Mouse (Mus musculus) ovary, adult 10 weeks (tissue): ENCODE data around the gene 1700069L16Rik. TPM values are rescaled to one million over a fixed set of nuclear protein-coding genes. Genes with fewer than 3 reads are reported as not detected.

Experiments
- polyA plus RNA-seq: library from polyadenylated mRNA; stranded (reverse); fragments of 350-450 nt; fragmentation: Illumina TruSeq; extraction: RNeasy Lipid Tissue Mini Kit (QIAGEN cat#74804); gene quantifications from one replicate; pipeline ENCODE4 v1.2.3, GENCODE M21; 2014

The 1700069L16Rik gene
- not detected for polyA plus RNA-seq

DNA sequence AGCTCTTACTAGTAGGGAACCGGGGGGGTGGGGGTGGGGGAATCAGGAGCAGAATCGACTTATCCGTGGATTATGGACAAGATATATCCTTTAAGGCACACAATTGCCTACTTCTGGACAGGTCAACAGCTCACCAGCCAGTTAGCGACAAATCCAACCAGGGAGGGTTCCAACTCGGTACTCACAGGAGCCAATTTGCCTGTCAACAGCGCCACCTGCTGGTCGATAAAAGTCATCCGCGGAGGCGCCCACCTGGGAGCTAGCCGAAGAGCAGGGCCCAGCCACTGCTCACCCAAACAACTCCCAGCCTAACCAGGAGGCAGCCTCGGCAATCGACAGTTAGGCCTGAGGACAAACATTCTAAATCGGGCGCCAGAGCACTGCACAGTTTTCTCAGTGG is at the start of gene 1700069L16Rik:
1700069L16Rik (minus strand) TSS at position 327 of the 400 bp plus-strand sequence.

DNA sequence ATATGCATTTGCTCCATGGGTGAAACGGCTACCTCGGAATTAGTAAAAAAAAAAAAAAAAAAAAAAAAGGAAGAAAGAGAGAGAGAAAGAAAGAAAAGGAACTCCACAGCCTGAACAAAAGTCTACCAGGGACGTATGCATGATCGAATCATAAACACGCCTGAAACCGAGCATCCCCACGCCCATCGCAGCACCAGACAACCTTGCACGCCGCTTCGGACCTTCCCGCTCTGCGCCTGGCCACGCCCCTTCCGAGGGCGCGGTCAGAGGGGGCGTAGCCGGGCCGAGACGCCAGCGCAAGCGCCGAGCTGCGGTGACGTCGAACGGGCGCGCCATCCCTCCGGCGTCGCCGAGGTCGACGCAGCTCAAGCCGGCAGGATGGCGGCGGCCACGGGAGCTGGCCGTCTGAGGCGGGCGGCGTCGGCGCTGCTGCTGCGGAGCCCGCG is 47.9 kb upstream of the 1700069L16Rik start, which contains the start of the genes Sart3 and Iscu:
Sart3 (minus strand) TSS at position 61 of the 446 bp plus-strand sequence.
Iscu (plus strand) TSS at position 299 of the 446 bp plus-strand sequence.

DNA sequence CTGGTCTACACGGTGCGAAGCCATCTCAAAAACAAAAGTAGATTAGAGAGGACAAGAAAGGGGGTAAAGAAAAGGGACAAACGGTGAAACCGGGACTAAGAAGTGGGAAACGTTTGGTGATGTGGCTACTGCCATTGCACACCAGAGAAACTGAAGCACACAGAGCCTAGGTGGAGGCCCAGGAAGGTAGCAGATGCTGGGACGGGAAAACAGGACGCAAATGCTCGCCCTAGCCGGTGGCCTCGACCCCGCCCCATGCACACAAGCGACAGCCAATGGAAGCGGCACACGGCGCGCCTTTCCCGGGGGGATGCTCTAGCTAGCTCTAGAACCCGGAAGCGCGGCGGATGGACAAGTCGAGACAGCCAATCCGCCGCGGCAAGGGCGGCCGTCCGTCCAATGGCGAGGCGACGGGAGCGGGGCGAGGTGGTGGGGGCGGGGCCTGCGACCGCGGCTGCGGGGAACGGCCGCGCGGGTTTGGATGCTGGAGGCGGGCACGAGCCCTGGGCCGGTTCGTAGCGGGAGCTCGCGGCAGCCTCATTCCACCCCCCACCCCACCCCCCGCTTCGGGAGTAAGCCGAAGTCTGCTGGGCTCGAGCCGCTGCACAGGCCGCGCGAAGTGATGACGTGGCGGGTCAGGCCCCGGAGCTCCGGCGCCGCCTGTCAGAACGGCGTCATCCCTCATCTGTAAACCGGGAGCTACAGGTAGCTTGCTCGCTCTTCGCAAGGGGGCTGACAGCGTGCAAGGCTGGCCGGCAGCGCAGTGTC is 11.0 kb upstream of the 1700069L16Rik start, which contains the start of gene Ficd:
Ficd (plus strand) TSS at position 459 of the 768 bp plus-strand sequence.

DNA sequence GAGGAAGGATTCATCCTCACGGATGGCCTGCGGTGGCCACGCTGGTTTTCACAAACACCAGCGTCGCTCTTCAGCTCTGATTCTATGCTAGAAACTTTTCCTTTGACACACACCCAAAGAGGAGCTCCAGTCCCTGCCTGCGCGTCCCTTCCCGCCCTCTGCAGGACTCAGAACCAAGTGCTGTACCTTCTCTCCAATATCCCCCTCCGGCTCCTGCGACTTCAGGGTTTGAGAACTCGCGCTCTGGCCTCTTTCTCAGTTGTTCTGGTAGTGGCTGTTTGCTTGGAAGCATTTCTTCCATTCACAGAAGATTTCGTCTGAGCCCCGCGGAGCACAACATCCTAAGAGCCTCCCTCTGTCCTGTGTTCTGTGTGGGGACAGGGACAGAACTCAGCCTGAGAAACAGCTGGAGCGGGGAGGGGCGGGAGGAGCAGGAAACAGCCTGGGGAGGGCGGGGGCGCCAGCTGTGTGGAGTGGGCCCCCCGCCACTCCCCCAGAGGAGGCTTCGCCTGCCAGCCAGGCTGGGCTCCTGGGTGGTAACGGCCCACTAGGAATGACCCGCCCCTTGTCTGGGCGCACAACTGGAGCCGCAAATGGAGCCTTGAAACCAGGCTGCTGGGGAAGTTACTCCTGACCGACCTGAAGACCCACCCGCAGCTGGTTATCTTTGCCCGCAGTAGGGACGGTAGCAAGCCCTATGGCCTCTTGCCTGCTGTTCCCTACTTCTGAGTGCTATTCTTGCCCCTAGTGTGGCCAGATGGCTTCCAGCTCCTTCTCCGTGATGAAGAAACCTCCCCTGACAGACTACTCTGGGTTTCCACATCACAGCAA is 74.3 kb downstream of the 1700069L16Rik start, which contains the start of gene Cmklr1:
Cmklr1 (minus strand) TSS at position 392 of the 831 bp plus-strand sequence.

Other genes starting within 250 kb of the 1700069L16Rik start
- gene Wscd2, start 234.4 kb downstream of the 1700069L16Rik start, polyA plus RNA-seq: 0.31 TPM
- 0.71 TPM for gene Cmklr1, start 74.3 kb downstream of the 1700069L16Rik start, polyA plus RNA-seq
- 3.9 TPM for gene Ficd, start 11.0 kb upstream of the 1700069L16Rik start, polyA plus RNA-seq
- 3.5 TPM for gene Sart3, start 47.7 kb upstream of the 1700069L16Rik start, polyA plus RNA-seq
- 29.8 TPM for gene Iscu, start 48.0 kb upstream of the 1700069L16Rik start, polyA plus RNA-seq
- 0.86 TPM for gene Tmem119, start 75.7 kb upstream of the 1700069L16Rik start, polyA plus RNA-seq
- not detected for gene Selplg, start 107.9 kb upstream of the 1700069L16Rik start, polyA plus RNA-seq
- 13.1 TPM for gene Coro1c, start 184.0 kb upstream of the 1700069L16Rik start, polyA plus RNA-seq